Mouse (Mus musculus): ENCODE results near the gene Scube3. TPM values are rescaled to one million over a fixed set of nuclear protein-coding genes. Genes with fewer than 3 reads are reported as not detected.
A peak's percentile ranks its signal among the peaks of the same experiment; 100 is the strongest.

Gene Scube3
- total and polyA plus RNA-seq, 3 experiments = 0.99 to 1.6 (median 1.0) TPM

DNA sequence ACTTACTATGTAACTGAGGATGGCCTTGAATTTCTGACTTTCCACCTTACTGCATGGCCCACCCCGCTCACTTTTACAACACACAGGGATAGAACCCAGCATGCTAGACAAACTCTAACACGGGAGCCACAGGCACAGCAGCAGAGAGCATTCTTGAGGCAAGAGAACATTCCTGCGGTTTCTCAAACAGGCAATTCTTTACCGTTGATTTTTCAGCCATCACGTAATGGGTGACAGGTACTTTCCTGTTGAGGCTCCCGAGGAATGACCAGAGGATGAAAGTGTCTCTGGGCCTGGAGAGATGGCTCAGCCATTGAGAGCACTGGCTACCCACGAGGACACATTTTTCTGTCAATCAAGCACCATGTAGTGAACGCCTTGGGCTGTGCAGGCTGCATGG lies 17.6 kb upstream of the Scube3 start:
- WGBS = 65% methylated on average over 8 of the region's 8 CpGs
- TF ChIP-seq POLR2A (IDR thresholded peaks at IDR 0.05; ENCODE audit: insufficient read depth, low read depth, low read length) = no peak
- no peak for TF ChIP-seq CTCF (IDR thresholded peaks at IDR 0.05)

DNA sequence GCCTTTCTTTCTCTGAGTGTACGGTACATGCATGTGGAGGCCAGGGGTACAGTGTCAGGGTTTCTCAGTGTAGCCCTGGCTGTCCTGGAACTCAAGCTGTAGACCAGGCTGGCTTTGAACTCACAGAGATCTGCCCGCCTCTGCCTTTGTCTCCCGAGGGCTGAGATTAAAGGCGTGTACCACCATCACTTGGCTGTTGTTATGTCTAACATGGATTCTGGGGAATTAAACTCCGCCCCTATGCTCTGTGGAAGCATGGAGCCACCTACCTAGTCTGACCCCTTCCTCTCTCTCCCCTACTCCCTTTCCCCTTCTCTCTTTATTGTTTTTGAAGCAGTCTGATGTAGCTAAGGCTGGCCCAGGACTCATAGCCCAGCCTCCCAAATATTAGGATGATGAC lies 12.1 kb upstream of the Scube3 start:
- Histone ChIP-seq H3K27ac (no peak overlapping the region), H3K9ac (ENCODE audit: low read depth, low read length) (no peak overlapping the region), H3K4me3 (no peak overlapping the region), H3K4me1 (ENCODE audit: control insufficient read depth, insufficient read depth, low read length) (no peaks in the 10 kb centered on the region), H3K36me3 (ENCODE audit: control insufficient read depth, insufficient read depth, low read length) (no peaks in the 10 kb centered on the region), H3K79me2 (replicated peaks; ENCODE audit: control insufficient read depth, insufficient read depth, low read length) (no peaks in the 10 kb centered on the region), H3K27me3 (ENCODE audit: control insufficient read depth, insufficient read depth, low read length) (no peaks in the 10 kb centered on the region)
- intact Hi-C loops (cut with DNase I) = no loop called here
- TF ChIP-seq EP300 (IDR thresholded peaks at IDR 0.05; ENCODE audit: insufficient read depth, low read depth, low read length) = no peak
- DNase-seq = no peak
- WGBS = 95% methylated on average over 5 of the region's 5 CpGs

More for the DNA sequence above, 17.6 kb upstream of the Scube3 start:
- Histone ChIP-seq H3K36me3 (ENCODE audit: control insufficient read depth, insufficient read depth, low read length) (no peaks in the 10 kb centered on the region), H3K4me3 (no peak overlapping the region), H3K27ac (no peak overlapping the region), H3K79me2 (replicated peaks; ENCODE audit: control insufficient read depth, insufficient read depth, low read length) (no peaks in the 10 kb centered on the region), H3K27me3 (ENCODE audit: control insufficient read depth, insufficient read depth, low read length) (no peaks in the 10 kb centered on the region), H3K9ac (ENCODE audit: low read depth, low read length) (no peak overlapping the region), H3K4me1 (ENCODE audit: control insufficient read depth, insufficient read depth, low read length) (no peaks in the 10 kb centered on the region)
- intact Hi-C loops (cut with DNase I) = no loop called here
- DNase-seq = no peak

DNA sequence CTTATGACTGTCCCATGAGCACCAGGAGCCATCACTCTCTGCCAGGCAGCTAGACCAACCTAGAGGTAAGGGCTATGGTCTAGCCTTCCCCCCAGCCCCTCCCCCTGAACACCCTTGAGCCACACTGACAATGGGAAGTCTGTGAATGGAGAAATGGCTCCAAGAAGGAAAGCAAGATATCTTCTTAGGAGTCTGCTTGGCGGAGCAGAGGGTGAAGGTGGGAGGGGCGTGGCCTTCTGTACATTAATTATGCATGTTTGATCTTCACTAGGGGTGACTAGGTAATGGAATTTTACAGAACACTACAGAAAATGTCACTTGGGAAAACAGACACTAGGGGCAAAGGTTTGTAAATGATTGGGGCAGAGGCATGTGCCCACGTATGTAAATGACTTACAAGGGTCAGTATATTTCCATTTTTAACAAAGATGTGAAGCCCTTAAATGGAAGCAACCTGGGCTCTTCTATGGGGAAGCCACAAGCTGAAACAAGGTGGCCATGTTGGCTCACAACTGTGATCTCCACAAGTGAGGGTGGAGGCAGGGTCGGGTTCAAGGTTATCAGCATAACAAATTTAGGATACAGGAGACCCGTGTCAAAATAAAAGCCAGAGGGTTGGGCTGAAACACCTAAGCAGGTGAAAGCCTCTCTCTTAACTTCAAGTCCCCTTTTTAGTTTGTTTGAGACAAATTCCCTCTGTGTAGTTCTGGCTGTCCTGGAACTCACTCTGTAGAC lies 11.4 kb upstream of the Scube3 start:
- Histone ChIP-seq H3K4me3 (no peak overlapping the region), H3K4me1 (ENCODE audit: control insufficient read depth, insufficient read depth, low read length) (no peaks in the 10 kb centered on the region), H3K79me2 (replicated peaks; ENCODE audit: control insufficient read depth, insufficient read depth, low read length) (no peaks in the 10 kb centered on the region), H3K27me3 (ENCODE audit: control insufficient read depth, insufficient read depth, low read length) (no peaks in the 10 kb centered on the region), H3K27ac (no peak overlapping the region), H3K9ac (ENCODE audit: low read depth, low read length) (no peak overlapping the region), H3K36me3 (ENCODE audit: control insufficient read depth, insufficient read depth, low read length) (no peaks in the 10 kb centered on the region)
- TF ChIP-seq CTCF (IDR thresholded peaks at IDR 0.05) (no peak), EP300 (IDR thresholded peaks at IDR 0.05; ENCODE audit: insufficient read depth, low read depth, low read length) (no peak), POLR2A (IDR thresholded peaks at IDR 0.05; ENCODE audit: insufficient read depth, low read depth, low read length) (no peak)
- no peak for DNase-seq
- intact Hi-C loops (cut with DNase I) = no loop called here
- WGBS = 58% methylated on average over 5 of the region's 5 CpGs

DNA sequence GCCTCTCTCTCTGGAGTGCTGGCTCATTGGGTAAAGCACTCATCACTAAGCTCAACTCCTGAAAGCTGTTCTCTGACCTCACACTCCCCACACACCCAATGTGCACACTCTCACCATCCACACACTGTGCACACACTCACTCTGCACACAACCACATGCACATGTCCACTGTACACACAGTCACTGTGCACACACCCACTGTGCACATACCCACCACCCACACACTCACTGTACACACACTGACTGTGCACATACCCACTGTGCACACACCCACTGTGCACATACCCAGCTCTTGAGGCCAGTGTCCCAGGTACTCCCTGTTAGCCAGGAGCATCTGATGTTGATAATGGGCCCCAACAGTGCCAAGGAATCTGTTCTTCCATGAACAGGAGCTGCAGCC lies 10.8 kb upstream of the Scube3 start:
- DNase-seq = no peak
- intact Hi-C loops (cut with DNase I) = no loop called here
- H3K4me1 ChIP-seq (ENCODE audit: control insufficient read depth, insufficient read depth, low read length) = no peaks in the 10 kb centered on the region
- H3K27me3 ChIP-seq (ENCODE audit: control insufficient read depth, insufficient read depth, low read length) = no peaks in the 10 kb centered on the region
- no peak overlapping the region for H3K9ac ChIP-seq (ENCODE audit: low read depth, low read length)
- no peaks in the 10 kb centered on the region for H3K36me3 ChIP-seq (ENCODE audit: control insufficient read depth, insufficient read depth, low read length)
- no peak overlapping the region for H3K4me3 ChIP-seq
- H3K79me2 ChIP-seq (replicated peaks; ENCODE audit: control insufficient read depth, insufficient read depth, low read length) = no peaks in the 10 kb centered on the region
- TF ChIP-seq CTCF (IDR thresholded peaks at IDR 0.05) (no peak), POLR2A (IDR thresholded peaks at IDR 0.05; ENCODE audit: insufficient read depth, low read depth, low read length) (no peak)
- H3K27ac ChIP-seq = no peak overlapping the region

DNA sequence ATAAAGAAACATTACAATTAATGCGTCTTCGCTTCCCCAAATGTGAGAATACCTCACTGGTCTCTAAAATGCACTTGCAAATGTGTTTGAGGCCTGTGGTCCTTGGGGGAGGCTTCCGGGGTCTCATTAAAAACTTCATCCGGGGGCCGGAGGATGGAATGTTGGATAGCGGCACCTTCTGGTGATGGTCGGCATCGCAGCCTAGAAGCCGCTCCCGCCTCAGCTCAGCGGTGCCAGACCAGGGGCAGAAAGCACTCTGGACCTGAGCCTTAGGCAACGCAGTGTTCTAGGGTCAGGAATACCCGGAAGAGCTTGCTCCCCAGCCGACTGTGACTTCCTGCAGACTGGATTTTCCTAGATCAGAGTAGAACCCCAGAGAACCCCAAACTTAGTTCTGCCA lies 8.7 kb upstream of the Scube3 start:
- H3K9ac ChIP-seq (ENCODE audit: low read depth, low read length) = no peak overlapping the region
- intact Hi-C loops (cut with DNase I) = loop anchor here (1.0 kb wide), 1 partner anchor 48 kb away; no protein-coding TSS in a partner anchor
- H3K79me2 ChIP-seq (replicated peaks; ENCODE audit: control insufficient read depth, insufficient read depth, low read length) = no peaks in the 10 kb centered on the region
- H3K27me3 ChIP-seq (ENCODE audit: control insufficient read depth, insufficient read depth, low read length) = no peaks in the 10 kb centered on the region
- peak; percentile 39 to 75 for DNase-seq
- H3K36me3 ChIP-seq (ENCODE audit: control insufficient read depth, insufficient read depth, low read length) = no peaks in the 10 kb centered on the region
- 5% methylated on average over 14 of the region's 14 CpGs for WGBS
- H3K4me3 ChIP-seq = no peak overlapping the region
- TF ChIP-seq POLR2A (IDR thresholded peaks at IDR 0.05; ENCODE audit: insufficient read depth, low read depth, low read length) (no peak), CTCF (IDR thresholded peaks at IDR 0.05) (no peak; the same call in none of the 2 replicates), EP300 (IDR thresholded peaks at IDR 0.05; ENCODE audit: insufficient read depth, low read depth, low read length) (no peak)
- no peak overlapping the region for H3K27ac ChIP-seq
- H3K4me1 ChIP-seq (ENCODE audit: control insufficient read depth, insufficient read depth, low read length) = no peaks in the 10 kb centered on the region

DNA sequence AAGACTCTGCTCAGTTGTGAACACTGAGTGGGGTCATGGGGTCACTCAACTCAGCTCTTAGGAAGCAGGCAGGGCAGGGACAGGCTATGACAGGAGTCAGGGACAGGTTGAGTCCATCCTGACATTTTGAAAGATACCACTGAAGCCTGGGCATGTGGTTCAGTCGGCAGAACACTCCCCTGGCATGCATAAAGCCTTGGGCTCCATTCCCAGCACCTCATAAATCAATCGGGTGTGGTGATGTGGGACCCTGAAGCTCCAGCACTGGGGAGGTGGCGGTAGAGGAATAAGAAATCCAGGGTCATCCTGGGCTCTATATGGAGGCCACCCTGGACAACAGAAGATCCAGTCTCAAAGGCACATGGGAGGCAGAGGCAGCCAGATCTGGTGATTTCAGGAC lies 6.4 kb upstream of the Scube3 start:
- DNase-seq = no peak
- Histone ChIP-seq H3K27me3 (ENCODE audit: control insufficient read depth, insufficient read depth, low read length) (no peaks in the 10 kb centered on the region), H3K4me3 (no peak overlapping the region), H3K4me1 (ENCODE audit: control insufficient read depth, insufficient read depth, low read length) (no peaks in the 10 kb centered on the region), H3K36me3 (ENCODE audit: control insufficient read depth, insufficient read depth, low read length) (no peaks in the 10 kb centered on the region), H3K27ac (no peak overlapping the region), H3K79me2 (replicated peaks; ENCODE audit: control insufficient read depth, insufficient read depth, low read length) (no peaks in the 10 kb centered on the region), H3K9ac (ENCODE audit: low read depth, low read length) (no peak overlapping the region)
- 73% methylated on average over 3 of the region's 3 CpGs for WGBS
- intact Hi-C loops (cut with DNase I) = no loop called here
- TF ChIP-seq POLR2A (IDR thresholded peaks at IDR 0.05; ENCODE audit: insufficient read depth, low read depth, low read length) (no peak), CTCF (IDR thresholded peaks at IDR 0.05) (no peak), EP300 (IDR thresholded peaks at IDR 0.05; ENCODE audit: insufficient read depth, low read depth, low read length) (no peak)

All from heart, adult 2 months (tissue).